Mouse (Mus musculus) 3134 (cell line): Measurements from ENCODE around the gene Psme1.

Experiments used
- DNase-seq: peaks from one replicate; pipeline ENCODE4 v3.0.0-alpha.2; 2011; ENCODE audit warnings: low spot score; ENCODE audit not compliant: insufficient read length; ENCODE audit errors: extremely low read depth

Gene Psme1

GRCm38 (mm10) chr14:55567496-55567895 lies 10.4 kb upstream of the Psme1 start:
- DNase-seq, result no peak

- DNase-seq, result no peak
These were observed 7.3 kb upstream of the Psme1 start for GRCm38 (mm10) chr14:55570588-55570987.

GRCm38 (mm10) chr14:55571760-55572159 lies 6.2 kb upstream of the Psme1 start:
- no peak for DNase-seq

- no peak for DNase-seq
These were observed 2.6 kb upstream of the Psme1 start, which contains the start of gene Fitm1 for GRCm38 (mm10) chr14:55575302-55575701. Fitm1 (plus strand) TSS chr14:55575617.

GRCm38 (mm10) chr14:55575711-55576110 lies 2.2 kb upstream of the Psme1 start:
- DNase-seq, result no peak

- no peak for DNase-seq
These were observed 1.5 kb upstream of the Psme1 start for GRCm38 (mm10) chr14:55576376-55576775.

- DNase-seq, result no peak
These were observed 846 bp downstream of the Psme1 start for GRCm38 (mm10) chr14:55578668-55579269.

- no peak for DNase-seq
These were observed 1.9 kb downstream of the Psme1 start for GRCm38 (mm10) chr14:55579511-55580496.

- no peak for DNase-seq
These were observed 2.8 kb downstream of the Psme1 start for GRCm38 (mm10) chr14:55580731-55581130.

GRCm38 (mm10) chr14:55581981-55582681 lies 4.2 kb downstream of the Psme1 start:
- no peak for DNase-seq

- DNase-seq, result no peak
These were observed 6.4 kb downstream of the Psme1 start for GRCm38 (mm10) chr14:55584303-55584701.

- peak; percentile 69 for DNase-seq
These were observed 7.0 kb downstream of the Psme1 start, which contains the start of gene Emc9 for GRCm38 (mm10) chr14:55584702-55585565. Emc9 (minus strand) TSS chr14:55585302.

- no peak for DNase-seq
These were observed 7.6 kb downstream of the Psme1 start for GRCm38 (mm10) chr14:55585566-55585960.

- no peak for DNase-seq
These were observed 8.2 kb downstream of the Psme1 start for GRCm38 (mm10) chr14:55586149-55586548.

GRCm38 (mm10) chr14:55589271-55589670 lies 11.3 kb downstream of the Psme1 start:
- DNase-seq, result no peak

- DNase-seq, result no peak
These were observed 12.0 kb downstream of the Psme1 start for GRCm38 (mm10) chr14:55589771-55590448.

GRCm38 (mm10) chr14:55590748-55591330 lies 12.9 kb downstream of the Psme1 start, which contains the start of gene Psme2:
Psme2 (minus strand) TSS chr14:55591113.
- DNase-seq, result peak; percentile 92

- DNase-seq, result peak; percentile 90
These were observed 13.5 kb downstream of the Psme1 start, which contains the start of gene Rnf31 for GRCm38 (mm10) chr14:55591331-55591891. Rnf31 (plus strand) TSS chr14:55591708.

- no peak for DNase-seq
These were observed 14.3 kb downstream of the Psme1 start for GRCm38 (mm10) chr14:55592226-55592625.
